Mouse (Mus musculus) hindbrain, embryonic 14.5 days (tissue): Measurements from ENCODE around the gene Rps6ka5. TPM values are rescaled to one million over a fixed set of nuclear protein-coding genes. Genes with fewer than 3 reads are reported as not detected.

ENCODE experiments used
- ATAC-seq: fragments of 200-750 bp; cut with Nextera tagmentation; 2 replicates; pipeline ENCODE4 v1.8.0; 2017; ENCODE audit warnings: moderate number of reproducible peaks, mild to moderate bottlenecking, moderate TSS enrichment, moderate library complexity; ENCODE audit not compliant: low FRiP score
- DNase-seq: peaks from one replicate; pipeline ENCODE4 v3.0.0-alpha.2; 2015; ENCODE audit warnings: low spot score
- H3K27ac ChIP-seq: fragments of 300-500 bp; sonication (generic); 2 replicates; pipeline ENCODE4 v1.5.1; 2014; ENCODE audit warnings: mild to moderate bottlenecking, moderate library complexity
- H3K27me3 ChIP-seq: fragments of 300-500 bp; sonication (generic); 2 replicates; pipeline ENCODE4 v1.6.1; 2014; ENCODE audit warnings: mild to moderate bottlenecking, low read length, mixed read lengths; ENCODE audit not compliant: control insufficient read depth, insufficient read depth
- H3K36me3 ChIP-seq: fragments of 300-500 bp; sonication (generic); replicated peaks from 2 replicates; pipeline ENCODE4 v1.6.1; 2014; ENCODE audit not compliant: control insufficient read depth, insufficient read depth
- H3K4me1 ChIP-seq: fragments of 300-500 bp; sonication (generic); replicated peaks from 2 replicates; pipeline ENCODE4 v1.6.1; 2014; ENCODE audit warnings: antibody characterized with exemption, low read length, mixed read lengths; ENCODE audit not compliant: control insufficient read depth, insufficient read depth
- H3K4me2 ChIP-seq: fragments of 300-500 bp; sonication (generic); replicated peaks from 2 replicates; pipeline ENCODE4 v1.6.1; 2014; ENCODE audit warnings: mild to moderate bottlenecking, moderate library complexity
- H3K4me3 ChIP-seq: fragments of 300-500 bp; sonication (generic); replicated peaks from 2 replicates; pipeline ENCODE4 v1.5.1; 2014; ENCODE audit warnings: mild to moderate bottlenecking, low read length
- H3K9ac ChIP-seq: fragments of 300-500 bp; sonication (generic); 2 replicates; pipeline ENCODE4 v1.6.1; 2014
- H3K9me3 ChIP-seq: fragments of 300-500 bp; sonication (generic); 2 replicates; pipeline ENCODE4 v1.6.1; 2016; ENCODE audit warnings: low read length; ENCODE audit not compliant: control insufficient read depth
- WGBS: fragments of 180-500 bp; shearing (Covaris S2); extraction: QIAGEN DNeasy Blood & Tissue Kit; methylation state at CpG from one replicate; pipeline ENCODE4 v1.1.7; 2014; 5-methylcytosine and 5-hydroxymethylcytosine counted together
- polyA plus RNA-seq: library from polyadenylated mRNA; unstranded; fragments of >200 nt; fragmentation: Nextera tagmentation; extraction: Ambion mirVana; gene quantifications from 2 replicates; pipeline ENCODE4 v1.2.1, GENCODE M21; 2014

Rps6ka5 gene
- polyA plus RNA-seq, 1 experiment from 2014 or later = 6.3 TPM

DNA sequence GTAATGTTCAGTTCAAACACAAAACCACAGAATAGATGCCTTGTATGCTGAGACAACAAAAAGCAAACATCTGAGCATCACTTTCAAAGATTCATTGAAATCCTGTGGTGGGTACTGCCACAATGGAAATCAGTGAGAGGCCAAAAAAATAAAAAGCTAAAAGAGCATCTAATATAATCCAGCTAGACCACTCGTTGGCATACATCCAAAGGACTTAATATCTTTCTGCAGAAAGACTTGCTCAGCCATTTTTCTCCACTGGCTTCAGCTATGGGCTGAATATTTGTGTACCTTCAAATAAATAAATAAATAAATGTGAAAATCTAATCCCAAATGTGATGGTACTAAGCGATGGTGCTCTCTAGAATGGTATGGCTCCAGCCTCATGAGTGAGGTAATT, 39.8 kb downstream of the Rps6ka5 start:
- Histone ChIP-seq H3K27ac (no peak overlapping the region), H3K9ac (no peak overlapping the region), H3K4me1 (no peaks in the 10 kb centered on the region), H3K4me2 (no peak overlapping the region), H3K4me3 (no peak overlapping the region), H3K27me3 (no peaks in the 10 kb centered on the region), H3K36me3 (no peaks in the 10 kb centered on the region), H3K9me3 (no peaks in the 10 kb centered on the region)
- ATAC-seq (no peak), DNase-seq (no peak)
- 80% methylated on average over 2 of the region's 2 CpGs for WGBS

DNA sequence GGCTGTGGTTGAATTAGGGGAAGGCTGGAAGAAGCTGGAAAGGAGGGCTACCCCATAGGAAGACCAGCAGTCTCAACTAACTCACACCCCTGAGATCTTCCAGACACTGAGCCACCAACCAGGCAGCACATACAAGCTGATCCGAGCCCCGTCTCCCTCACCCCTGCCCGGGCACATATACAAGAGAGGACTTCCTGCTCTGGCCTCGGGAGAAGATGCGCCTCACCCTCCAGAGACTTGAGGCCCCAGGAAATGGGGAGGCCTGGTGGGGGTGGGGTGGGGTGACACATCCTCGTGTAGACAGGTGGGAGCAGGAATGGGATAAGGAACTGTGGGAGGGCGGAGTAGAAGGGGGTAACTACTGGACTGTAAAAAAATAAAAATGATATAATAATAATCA, 45.0 kb downstream of the Rps6ka5 start:
- Histone ChIP-seq H3K9ac (no peak overlapping the region), H3K9me3 (no peaks in the 10 kb centered on the region), H3K4me3 (no peak overlapping the region), H3K27ac (no peak overlapping the region), H3K4me1 (no peaks in the 10 kb centered on the region), H3K27me3 (no peaks in the 10 kb centered on the region), H3K36me3 (no peaks in the 10 kb centered on the region), H3K4me2 (no peak overlapping the region)
- DNase-seq (no peak), ATAC-seq (no peak)
- 85% methylated on average over 7 of the region's 7 CpGs for WGBS

DNA sequence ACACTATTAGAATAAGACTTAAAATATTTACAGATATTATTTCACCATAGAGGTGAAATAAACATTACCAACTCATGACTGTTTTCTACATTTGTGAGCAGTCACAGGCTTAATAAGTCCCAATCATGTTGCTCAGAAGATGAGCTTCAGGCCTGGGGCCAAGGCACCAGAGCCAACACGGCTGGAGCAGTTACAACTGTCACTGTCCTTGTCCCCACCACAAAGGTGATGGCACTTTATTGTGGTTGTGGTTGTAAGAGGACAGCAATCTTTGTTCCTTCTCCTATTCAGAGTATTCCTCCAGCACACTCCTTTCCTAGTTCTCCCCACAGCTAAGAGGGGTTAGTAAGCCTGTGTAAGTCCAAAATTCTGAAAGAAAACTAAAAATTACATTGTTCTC, 45.5 kb downstream of the Rps6ka5 start:
- WGBS = 65% methylated on average over 1 of the region's 1 CpGs
- H3K9me3 ChIP-seq = no peaks in the 10 kb centered on the region
- H3K27me3 ChIP-seq = no peaks in the 10 kb centered on the region
- no peak overlapping the region for H3K4me2 ChIP-seq
- no peaks in the 10 kb centered on the region for H3K4me1 ChIP-seq
- H3K9ac ChIP-seq = no peak overlapping the region
- H3K27ac ChIP-seq = no peak overlapping the region
- no peak overlapping the region for H3K4me3 ChIP-seq
- ATAC-seq (no peak), DNase-seq (no peak)
- no peaks in the 10 kb centered on the region for H3K36me3 ChIP-seq

DNA sequence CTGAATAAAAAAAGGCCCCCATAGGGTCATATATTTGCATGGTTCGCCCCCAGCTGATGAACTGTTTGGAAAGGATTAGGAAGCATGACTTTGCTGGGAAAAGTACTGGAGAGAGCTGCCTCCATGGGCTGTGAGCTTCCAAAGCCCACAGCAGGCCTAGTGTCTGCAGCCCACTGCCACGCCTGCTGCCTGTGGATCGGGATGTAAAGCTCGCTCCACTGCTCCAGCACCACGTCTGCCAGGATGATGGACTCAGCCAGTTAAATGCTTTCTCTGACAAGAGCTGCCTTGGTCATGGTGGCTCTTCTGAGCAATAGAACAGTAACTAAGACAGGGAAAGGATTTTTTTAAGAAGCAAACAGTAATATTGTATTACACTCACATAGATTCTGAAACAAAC, 46.1 kb downstream of the Rps6ka5 start:
- no peak for DNase-seq
- H3K4me2 ChIP-seq = no peak overlapping the region
- H3K27me3 ChIP-seq = no peaks in the 10 kb centered on the region
- no peak overlapping the region for H3K27ac ChIP-seq
- H3K4me3 ChIP-seq = no peak overlapping the region
- H3K36me3 ChIP-seq = no peaks in the 10 kb centered on the region
- no peak for ATAC-seq
- no peaks in the 10 kb centered on the region for H3K4me1 ChIP-seq
- H3K9ac ChIP-seq = no peak overlapping the region
- H3K9me3 ChIP-seq = no peaks in the 10 kb centered on the region
- 69% methylated on average over 5 of the region's 5 CpGs for WGBS

DNA sequence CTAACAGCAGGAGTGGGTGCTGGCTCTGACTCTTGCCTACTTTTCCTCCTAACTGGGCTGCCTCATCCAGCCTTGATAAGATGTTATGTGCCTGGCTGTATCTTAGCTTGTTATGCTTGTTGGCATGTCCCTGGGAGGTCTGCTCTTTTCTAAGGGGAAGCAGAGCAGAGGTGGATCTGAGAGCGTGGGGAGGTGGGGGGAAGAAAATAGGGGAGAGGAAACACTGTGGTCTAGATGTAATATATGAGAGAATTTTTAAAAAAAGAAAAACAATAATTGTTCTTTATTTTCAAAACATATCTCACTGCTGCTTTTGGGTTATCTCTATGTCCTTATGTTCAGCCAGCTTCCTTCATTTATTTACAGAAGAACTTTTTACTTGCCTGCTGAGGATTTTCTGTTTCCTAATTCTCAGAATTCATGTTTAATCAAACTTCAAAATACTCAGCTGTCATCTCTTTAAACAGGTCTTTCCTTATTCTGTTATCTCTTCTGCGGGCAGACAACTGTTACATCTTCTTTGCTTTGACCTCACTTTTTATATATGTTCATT, 56.1 kb downstream of the Rps6ka5 start:
- DNase-seq (no peak), ATAC-seq (no peak)
- Histone ChIP-seq H3K4me3 (no peak overlapping the region), H3K9me3 (no peaks in the 10 kb centered on the region), H3K4me1 (no peaks in the 10 kb centered on the region), H3K9ac (no peak overlapping the region), H3K27me3 (no peaks in the 10 kb centered on the region), H3K36me3 (no peaks in the 10 kb centered on the region; the same call in 1 of the 2 replicates), H3K4me2 (no peak overlapping the region), H3K27ac (no peak overlapping the region)
- 93% methylated on average over 2 of the region's 2 CpGs for WGBS

DNA sequence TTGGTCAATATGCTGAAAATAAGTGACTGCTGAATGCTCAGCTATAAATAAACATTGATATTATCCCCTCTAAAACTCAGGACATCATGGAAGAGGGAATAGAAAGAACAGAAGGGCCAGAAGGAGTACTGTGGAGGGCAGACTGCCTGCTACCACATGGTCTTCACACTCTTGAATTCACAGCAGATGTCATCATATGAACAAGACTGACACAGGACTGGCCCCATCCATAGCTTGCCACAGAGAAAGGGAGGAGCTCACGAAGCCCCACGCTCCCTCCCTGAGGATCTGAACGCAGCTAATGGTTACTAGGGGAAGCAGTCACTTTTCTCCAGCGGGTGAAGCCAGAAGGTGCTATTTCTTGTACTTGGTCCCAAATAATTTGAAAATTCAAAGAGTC, 61.5 kb downstream of the Rps6ka5 start:
- Histone ChIP-seq H3K4me2 (no peak overlapping the region), H3K9me3 (no peaks in the 10 kb centered on the region), H3K27me3 (no peaks in the 10 kb centered on the region), H3K4me1 (no peaks in the 10 kb centered on the region), H3K27ac (no peak overlapping the region), H3K36me3 (no peaks in the 10 kb centered on the region; the same call in 1 of the 2 replicates), H3K9ac (no peak overlapping the region), H3K4me3 (no peak overlapping the region)
- DNase-seq = no peak
- WGBS = 82% methylated on average over 4 of the region's 4 CpGs
- no peak for ATAC-seq

DNA sequence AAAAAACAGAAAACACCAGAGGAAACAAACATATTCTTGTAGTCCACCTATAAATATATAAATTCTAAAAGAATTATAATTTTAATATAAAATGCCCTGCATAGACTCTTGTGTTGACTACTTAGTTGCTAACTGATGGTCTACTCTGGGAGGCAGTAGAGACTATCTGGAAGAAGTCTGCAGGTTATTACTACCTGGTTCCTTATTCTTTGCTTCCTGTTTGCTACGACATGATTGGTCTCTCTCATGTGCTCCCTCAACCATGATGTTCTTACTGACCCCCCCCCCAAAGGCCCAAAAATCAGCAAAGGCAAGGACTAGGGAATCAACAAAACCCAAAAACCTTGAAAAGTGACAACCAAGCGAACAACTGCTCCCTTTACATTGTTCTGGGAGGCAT, 66.7 kb downstream of the Rps6ka5 start:
- DNase-seq (no peak), ATAC-seq (no peak)
- Histone ChIP-seq H3K4me3 (no peak overlapping the region), H3K9ac (no peak overlapping the region), H3K4me2 (no peak overlapping the region), H3K27ac (no peak overlapping the region), H3K27me3 (no peaks in the 10 kb centered on the region), H3K4me1 (no peaks in the 10 kb centered on the region), H3K9me3 (no peaks in the 10 kb centered on the region), H3K36me3 (no peaks in the 10 kb centered on the region)
- 92% methylated on average over 2 of the region's 2 CpGs for WGBS

DNA sequence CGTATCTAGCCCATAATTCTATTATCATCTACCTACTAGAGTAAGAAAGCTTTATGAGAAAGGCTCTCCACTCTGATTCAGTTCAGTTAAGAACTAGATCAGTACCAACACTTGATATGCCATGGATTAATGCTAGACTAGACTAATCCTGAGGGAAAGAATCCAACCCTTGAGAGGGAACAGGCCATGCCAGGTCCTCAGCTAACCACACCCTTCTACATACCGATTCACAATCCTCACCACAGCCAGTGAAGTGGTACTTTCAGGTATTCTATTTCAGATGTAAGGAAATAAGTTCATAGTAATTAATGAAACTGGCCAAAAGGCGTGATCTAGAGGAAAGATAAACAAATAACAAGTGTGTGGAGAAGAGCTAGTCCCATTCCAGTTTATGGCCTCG, 70.8 kb downstream of the Rps6ka5 start:
- no peak for ATAC-seq
- H3K36me3 ChIP-seq = no peaks in the 10 kb centered on the region
- H3K9ac ChIP-seq = no peak overlapping the region
- no peaks in the 10 kb centered on the region for H3K4me1 ChIP-seq
- DNase-seq = no peak
- H3K4me2 ChIP-seq = no peak overlapping the region
- H3K27ac ChIP-seq = no peak overlapping the region
- no peaks in the 10 kb centered on the region for H3K9me3 ChIP-seq
- no peak overlapping the region for H3K4me3 ChIP-seq
- 90% methylated on average over 4 of the region's 4 CpGs for WGBS
- H3K27me3 ChIP-seq = no peaks in the 10 kb centered on the region

DNA sequence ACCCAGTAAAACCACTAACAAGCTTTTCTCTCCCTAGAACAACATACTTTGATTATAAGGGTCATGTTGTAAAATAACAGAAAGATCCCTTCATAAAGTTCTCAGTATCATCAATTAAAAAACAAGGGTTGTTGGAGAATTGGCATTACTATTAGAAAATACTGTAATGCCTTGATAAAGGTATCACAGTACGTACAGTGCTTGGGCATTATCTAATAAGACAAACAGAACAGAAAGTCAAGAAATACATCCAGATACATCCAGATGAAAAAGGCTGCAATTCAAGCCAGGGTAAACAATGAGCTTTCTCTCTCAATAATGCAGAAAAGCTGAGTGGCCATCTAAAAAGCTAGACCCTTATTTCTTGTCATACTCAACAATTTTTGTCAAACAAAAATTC, 84.8 kb downstream of the Rps6ka5 start:
- H3K4me1 ChIP-seq = no peaks in the 10 kb centered on the region
- H3K9ac ChIP-seq = no peak overlapping the region
- 86% methylated on average over 1 of the region's 1 CpGs for WGBS
- ATAC-seq = no peak
- no peak overlapping the region for H3K4me2 ChIP-seq
- no peak overlapping the region for H3K27ac ChIP-seq
- H3K9me3 ChIP-seq = no peaks in the 10 kb centered on the region
- H3K27me3 ChIP-seq = no peaks in the 10 kb centered on the region
- H3K4me3 ChIP-seq = no peak overlapping the region
- H3K36me3 ChIP-seq = no peaks in the 10 kb centered on the region
- no peak for DNase-seq

DNA sequence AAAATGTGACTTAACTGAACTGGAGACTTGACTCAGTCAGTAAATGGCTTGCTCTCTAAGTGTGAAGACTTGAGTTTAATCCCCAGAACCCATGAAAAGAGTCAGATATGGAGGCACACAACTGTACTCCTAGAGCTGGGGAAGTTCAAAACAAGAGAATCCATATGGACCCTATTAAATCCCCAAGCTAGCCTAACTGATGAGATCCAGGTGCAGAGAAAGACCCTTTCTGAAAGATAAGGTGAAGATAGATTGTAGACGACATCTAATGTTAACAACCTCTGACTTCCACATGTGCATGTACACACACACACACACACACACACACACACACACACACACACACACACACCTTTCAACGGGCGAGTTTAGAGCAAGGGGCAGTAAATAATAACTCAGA, 86.1 kb downstream of the Rps6ka5 start:
- DNase-seq = no peak
- Histone ChIP-seq H3K4me1 (no peaks in the 10 kb centered on the region), H3K27ac (no peak overlapping the region), H3K4me3 (no peak overlapping the region), H3K27me3 (no peaks in the 10 kb centered on the region), H3K9ac (no peak overlapping the region), H3K9me3 (no peaks in the 10 kb centered on the region), H3K4me2 (no peak overlapping the region), H3K36me3 (no peaks in the 10 kb centered on the region)
- ATAC-seq = no peak
- 86% methylated on average over 3 of the region's 3 CpGs for WGBS
